Mouse (Mus musculus) testis, adult 2 months (tissue): ENCODE data around the gene Slc37a2. TPM values are rescaled to one million over a fixed set of nuclear protein-coding genes. Genes with fewer than 3 reads are reported as not detected.
"Not testable (repeated sequence)": the region's sequence is repeated elsewhere in the genome, so short reads cannot be mapped to it uniquely, and the experiment has no call there.

ENCODE experiments used
- H3K27ac ChIP-seq: fragments of 200-500 bp; 2 replicates; pipeline ENCODE4 v1.5.1; 2012; ENCODE audit warnings: low read depth, low read length; ENCODE audit not compliant: control insufficient read depth, insufficient read depth
- H3K27me3 ChIP-seq: fragments of 200-500 bp; 2 replicates; pipeline ENCODE4 v1.6.1; 2012; ENCODE audit warnings: mild to moderate bottlenecking, low read length, moderate library complexity; ENCODE audit not compliant: control insufficient read depth, insufficient read depth
- H3K36me3 ChIP-seq: fragments of 200-500 bp; 2 replicates; pipeline ENCODE4 v1.6.1; 2012; ENCODE audit warnings: mild to moderate bottlenecking, low read length; ENCODE audit not compliant: control insufficient read depth, insufficient read depth
- H3K4me1 ChIP-seq: fragments of 200-500 bp; 2 replicates; pipeline ENCODE4 v1.6.1; 2012; ENCODE audit warnings: low read length; ENCODE audit not compliant: control insufficient read depth, insufficient read depth
- H3K4me3 ChIP-seq: fragments of 200-500 bp; 2 replicates; pipeline ENCODE4 v1.5.1; 2012; ENCODE audit warnings: low read depth, mild to moderate bottlenecking, low read length, moderate library complexity, mixed read lengths; ENCODE audit not compliant: control insufficient read depth
- CTCF ChIP-seq: fragments of 200-500 bp; IDR thresholded peaks from 2 replicates; pipeline ENCODE4 v1.5.1; 2012; ENCODE audit warnings: low read depth, mild to moderate bottlenecking, inconsistent platforms, low read length, moderate library complexity; ENCODE audit not compliant: control insufficient read depth, insufficient read depth, insufficient replicate concordance
- POLR2A ChIP-seq: fragments of 200-500 bp; IDR thresholded peaks from 2 replicates; pipeline ENCODE4 v1.6.1; 2012; ENCODE audit warnings: low read depth, mild to moderate bottlenecking, inconsistent platforms, low read length, moderate library complexity; ENCODE audit not compliant: control insufficient read depth
- polyA plus RNA-seq: library from polyadenylated mRNA; depleted of rRNA; stranded (reverse); fragments of >200 nt; gene quantifications from 2 replicates; pipeline ENCODE4 v1.2.3, GENCODE M21; 2012; rRNA removed

The Slc37a2 gene
- polyA plus RNA-seq, result 4.9 and 5.4 TPM in 2 replicates

DNA sequence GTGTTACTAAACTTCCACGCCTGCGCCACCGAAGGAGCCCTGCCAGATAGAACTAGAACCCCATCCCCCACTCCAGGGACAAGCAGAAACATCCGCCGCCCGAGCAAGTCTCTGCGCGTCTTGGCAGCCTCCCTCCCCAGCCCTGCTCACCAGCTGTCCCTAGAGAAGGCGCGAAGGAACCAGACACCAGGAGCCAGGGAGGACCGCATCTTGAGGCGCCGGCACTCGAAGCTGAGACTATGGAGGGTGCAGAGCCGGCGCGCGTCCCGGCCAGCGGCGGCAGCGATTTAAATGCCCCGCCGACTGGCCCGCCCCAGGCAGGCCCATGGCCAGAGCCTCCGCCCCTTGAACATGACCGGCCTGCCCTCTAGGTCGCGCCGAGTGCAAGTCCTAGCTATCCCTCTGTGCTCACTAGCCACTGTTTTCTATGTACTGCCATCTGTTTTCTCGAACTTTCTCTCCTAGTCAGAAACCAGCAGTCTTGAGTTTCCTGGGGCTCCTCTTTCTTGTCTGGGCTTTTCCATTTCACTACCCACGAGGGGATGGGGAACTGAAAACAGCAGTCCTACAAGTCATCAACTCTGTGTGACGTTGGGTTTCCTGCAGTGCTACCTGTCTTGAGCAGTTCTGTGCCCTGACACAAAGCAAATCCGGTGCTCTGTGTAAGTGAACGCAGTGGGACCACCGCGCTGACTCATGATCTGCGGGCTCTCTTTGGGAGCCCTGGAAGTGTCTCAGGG is at the start of gene Slc37a2:
Gene Slc37a2 (minus strand): TSS at position 590 of the 740 bp plus-strand sequence.
- Histone ChIP-seq H3K27ac (peak within 1 kb of the TSS; percentile 16; the same call in 1 of the 2 replicates), H3K27me3 (no peaks in the 10 kb centered on the region), H3K4me3 (peak within 1 kb of the TSS; percentile 85), H3K36me3 (no peaks in the 10 kb centered on the region), H3K4me1 (peaks cover 12% of the 10 kb centered on the region)
- no peak for TF ChIP-seq POLR2A
- 0 out of 2 replicates have a peak, but pooled peaks have one; percentile 15 for TF ChIP-seq CTCF

DNA sequence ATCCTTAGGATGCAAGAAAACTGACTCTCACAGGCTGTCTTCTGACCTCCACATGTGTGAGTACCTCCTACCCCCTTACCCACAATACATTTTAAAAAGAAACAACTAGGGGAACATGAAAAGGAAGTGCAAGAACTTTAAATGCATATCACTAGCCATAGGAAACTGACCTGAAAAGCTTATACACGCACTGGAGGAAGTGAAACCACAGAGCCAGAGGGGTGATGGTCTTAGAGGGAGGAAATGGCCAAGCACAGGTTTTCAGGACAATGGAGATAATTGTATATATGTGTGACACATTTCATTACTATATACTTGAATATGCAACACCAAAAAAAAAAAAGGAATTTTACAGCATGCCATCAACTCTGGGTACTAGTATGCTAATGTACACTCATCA is 46.2 kb upstream of the Slc37a2 start:
- Histone ChIP-seq H3K36me3 (no peaks in the 10 kb centered on the region), H3K27ac (no peak overlapping the region), H3K27me3 (no peaks in the 10 kb centered on the region), H3K4me1 (no peaks in the 10 kb centered on the region), H3K4me3 (no peak overlapping the region)
- TF ChIP-seq CTCF (no peak), POLR2A (no peak)

GRCm38 (mm10) chr9:37300501-37300900 is 45.0 kb upstream of the Slc37a2 start:
- not testable (repeated sequence) for H3K27ac ChIP-seq, H3K4me3 ChIP-seq, H3K4me1 ChIP-seq, H3K27me3 ChIP-seq, H3K36me3 ChIP-seq

DNA sequence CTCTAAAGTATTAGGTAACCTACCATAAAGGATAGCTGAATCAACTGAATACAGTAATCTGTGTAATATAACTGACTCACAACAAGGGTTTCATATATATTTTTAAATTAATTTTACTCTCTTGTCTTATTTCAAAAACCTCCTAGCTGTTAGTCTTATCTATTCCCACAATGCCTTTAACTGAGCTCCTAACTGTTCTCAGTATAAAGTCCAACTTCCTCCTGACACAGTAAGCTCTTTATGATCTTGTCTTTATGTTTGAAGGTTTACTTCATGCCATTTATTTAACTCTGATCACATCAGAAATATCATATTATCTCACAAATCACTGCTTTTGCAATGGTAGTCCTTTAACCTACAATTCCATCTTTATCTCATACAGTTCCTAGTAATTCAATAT is 40.0 kb upstream of the Slc37a2 start:
- H3K4me1 ChIP-seq, result no peaks in the 10 kb centered on the region
- TF ChIP-seq CTCF, result no peak
- TF ChIP-seq POLR2A, result no peak
- no peaks in the 10 kb centered on the region for H3K36me3 ChIP-seq
- H3K27me3 ChIP-seq, result no peaks in the 10 kb centered on the region
- no peak overlapping the region for H3K27ac ChIP-seq
- H3K4me3 ChIP-seq, result no peak overlapping the region

GRCm38 (mm10) chr9:37266622-37267021 is 11.1 kb upstream of the Slc37a2 start:
- no peak overlapping the region for H3K27ac ChIP-seq
- H3K4me3 ChIP-seq, result no peak overlapping the region
- H3K36me3 ChIP-seq, result no peaks in the 10 kb centered on the region
- H3K4me1 ChIP-seq, result no peaks in the 10 kb centered on the region
- no peak for TF ChIP-seq CTCF
- TF ChIP-seq POLR2A, result no peak
- no peaks in the 10 kb centered on the region for H3K27me3 ChIP-seq

DNA sequence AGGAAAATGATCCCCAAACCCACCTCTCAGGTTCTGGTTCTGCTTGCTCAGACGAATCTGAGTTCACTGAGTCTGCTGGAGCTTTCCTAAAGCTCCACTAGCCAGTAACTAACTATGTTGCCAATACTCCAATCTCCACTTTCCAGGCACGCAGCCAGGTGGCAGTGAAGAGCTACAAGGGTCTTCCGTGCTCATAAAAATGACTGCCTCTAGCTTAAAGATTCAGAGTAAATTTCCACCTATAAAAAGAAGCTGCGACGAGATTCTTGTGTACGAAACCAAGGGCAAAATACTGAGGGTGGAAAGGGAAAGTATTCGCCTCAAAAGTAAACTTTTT is 319 bp upstream of the Slc37a2 start:
- no peak for TF ChIP-seq POLR2A
- TF ChIP-seq CTCF, result no peak
- Histone ChIP-seq H3K4me3 (peak overlapping the region; percentile 85), H3K36me3 (no peaks in the 10 kb centered on the region), H3K4me1 (peaks cover 12% of the 10 kb centered on the region), H3K27ac (no peak overlapping the region), H3K27me3 (no peaks in the 10 kb centered on the region)

GRCm38 (mm10) chr9:37254531-37255110 is 917 bp downstream of the Slc37a2 start:
- Histone ChIP-seq H3K27ac (no peak overlapping the region), H3K4me3 (peak overlapping the region; percentile 85)

DNA sequence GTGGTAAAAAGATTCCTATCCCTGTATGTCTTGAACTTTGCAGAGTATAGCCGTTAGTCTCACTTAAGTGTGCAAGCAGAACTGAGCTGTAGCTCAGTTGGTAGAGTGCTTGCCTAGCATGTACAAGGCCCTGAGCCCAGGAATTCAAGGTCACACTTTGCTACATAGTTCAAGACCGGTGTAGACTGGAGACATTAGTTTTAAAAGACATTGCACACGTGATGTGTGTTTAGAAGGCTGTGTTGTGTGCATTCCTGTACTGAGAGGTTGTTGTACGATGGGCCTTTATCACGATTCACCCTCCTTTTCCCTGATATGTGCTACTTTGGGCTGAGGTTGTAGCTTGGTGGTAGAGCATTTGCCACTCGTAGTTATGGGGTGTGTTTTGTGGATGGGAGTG is 4.9 kb downstream of the Slc37a2 start:
- Histone ChIP-seq H3K4me3 (no peak overlapping the region), H3K27me3 (no peaks in the 10 kb centered on the region)

More at GRCm38 (mm10) chr9:37254531-37255110, 917 bp downstream of the Slc37a2 start:
- Histone ChIP-seq H3K4me1 (peaks cover 12% of the 10 kb centered on the region), H3K27me3 (no peaks in the 10 kb centered on the region), H3K36me3 (no peaks in the 10 kb centered on the region)
- no peak for TF ChIP-seq CTCF
- TF ChIP-seq POLR2A, result no peak

More for the DNA sequence above, 4.9 kb downstream of the Slc37a2 start:
- H3K27ac ChIP-seq, result no peak overlapping the region
- TF ChIP-seq CTCF, result no peak
- peaks cover 10% of the 10 kb centered on the region for H3K4me1 ChIP-seq
- no peaks in the 10 kb centered on the region for H3K36me3 ChIP-seq
